Mouse (Mus musculus) CH12.LX (cell line): ENCODE data around the gene Hipk2. TPM values are rescaled to one million over a fixed set of nuclear protein-coding genes. Genes with fewer than 3 reads are reported as not detected.

ENCODE experiments used
- DNase-seq: peaks from one replicate; pipeline ENCODE4 v3.0.0-alpha.2; 2013; ENCODE audit errors: extremely low read depth
- H3K27ac ChIP-seq: 2 replicates; pipeline ENCODE4 v1.5.1; 2012; ENCODE audit warnings: low read depth, mild to moderate bottlenecking, control low read depth, moderate library complexity; ENCODE audit not compliant: insufficient read depth
- H3K27me3 ChIP-seq: replicated peaks from 2 replicates; pipeline ENCODE3; 2012; ENCODE audit warnings: inconsistent platforms
- H3K36me3 ChIP-seq, 2 experiments: replicated peaks in 1 of 2; 2 replicates each; pipeline versions ENCODE3 to v1.6.1; 2012; ENCODE audit warnings: inconsistent platforms in 1 of 2, low read length in 1 of 2, mild to moderate bottlenecking in 1 of 2, mixed read lengths in 1 of 2, moderate library complexity in 1 of 2; ENCODE audit not compliant: control insufficient read depth in 1 of 2, insufficient read depth in 1 of 2
- H3K4me1 ChIP-seq, 2 experiments: 2 replicates each; pipeline ENCODE4 v1.6.1; 2012; ENCODE audit warnings: inconsistent platforms in 1 of 2, moderate library complexity in 1 of 2; ENCODE audit not compliant: insufficient read depth in 2 of 2, control insufficient read depth in 1 of 2
- H3K4me2 ChIP-seq: 2 replicates; pipeline ENCODE4 v1.6.1; 2012; ENCODE audit warnings: low read depth, mild to moderate bottlenecking, control low read depth; ENCODE audit not compliant: poor library complexity, insufficient read depth, severe bottlenecking
- H3K4me3 ChIP-seq, 3 experiments: fragments of 150-350 bp in 1 of 3; sonication (generic) in 1 of 3; replicated peaks in 1 of 3; 2 replicates each; pipeline versions ENCODE3 to v1.5.1; 2011 to 2012; ENCODE audit warnings: low read depth in 2 of 3, low read length in 2 of 3, mild to moderate bottlenecking in 2 of 3, moderate library complexity in 2 of 3, control low read depth in 1 of 3, improper control_type of control experiment in 1 of 3, inconsistent platforms in 1 of 3, mixed read lengths in 1 of 3; ENCODE audit not compliant: poor library complexity in 1 of 3
- H3K79me2 ChIP-seq: replicated peaks from 2 replicates; pipeline ENCODE4 v1.6.1; 2012; ENCODE audit warnings: mild to moderate bottlenecking, moderate library complexity; ENCODE audit not compliant: control insufficient read depth, poor library complexity, insufficient read depth, severe bottlenecking; ENCODE audit errors: extremely low read depth
- H3K9ac ChIP-seq: 2 replicates; pipeline ENCODE4 v1.6.1; 2012; ENCODE audit warnings: low read depth, mild to moderate bottlenecking, control low read depth, moderate library complexity; ENCODE audit not compliant: insufficient read depth
- H3K9me3 ChIP-seq: replicated peaks from 2 replicates; pipeline ENCODE3; 2012; ENCODE audit warnings: low read length, inconsistent platforms, mixed read lengths
- CHD2 ChIP-seq: IDR thresholded peaks from 2 replicates; pipeline ENCODE4 v1.6.1; 2011; ENCODE audit warnings: low read length, improper control_type of control experiment
- CTCF ChIP-seq, 2 experiments: IDR thresholded peaks in 1 of 2; conservative IDR thresholded peaks in 1 of 2; 2 replicates each; pipeline ENCODE4 v1.5.1; 2011 to 2012; ENCODE audit warnings: low read depth in 2 of 2, low read length in 2 of 2, improper control_type of control experiment in 1 of 2, inconsistent platforms in 1 of 2, mild to moderate bottlenecking in 1 of 2, moderate library complexity in 1 of 2
- E2F4 ChIP-seq: IDR thresholded peaks from 2 replicates; pipeline ENCODE4 v1.6.1; 2011; ENCODE audit warnings: low read depth, low read length, improper control_type of control experiment; ENCODE audit not compliant: insufficient replicate concordance
- ELF1 ChIP-seq: IDR thresholded peaks from 2 replicates; pipeline ENCODE4 v1.6.1; 2014; ENCODE audit warnings: low read depth, mild to moderate bottlenecking, inconsistent platforms, low read length, improper control_type of control experiment
- EP300 ChIP-seq: IDR thresholded peaks from 2 replicates; pipeline ENCODE4 v1.6.1; 2011; ENCODE audit warnings: low read length, improper control_type of control experiment
- GABPA ChIP-seq: IDR thresholded peaks from 2 replicates; pipeline ENCODE4 v1.6.1; 2012; ENCODE audit warnings: low read depth, low read length, improper control_type of control experiment, inconsistent platforms; ENCODE audit not compliant: insufficient replicate concordance
- IRF4 ChIP-seq: IDR thresholded peaks from 2 replicates; pipeline ENCODE4 v1.6.1; 2014; ENCODE audit warnings: low read depth, mild to moderate bottlenecking, inconsistent platforms, low read length, improper control_type of control experiment
- JUN ChIP-seq: IDR thresholded peaks from 2 replicates; pipeline ENCODE4 v1.6.1; 2011; ENCODE audit warnings: low read depth, mild to moderate bottlenecking, low read length, improper control_type of control experiment, moderate library complexity; ENCODE audit not compliant: insufficient read depth
- JUND ChIP-seq: conservative IDR thresholded peaks from 2 replicates; pipeline ENCODE4 v1.6.1; 2011; ENCODE audit warnings: low read depth, low read length, improper control_type of control experiment
- KAT2A ChIP-seq: IDR thresholded peaks from 2 replicates; pipeline ENCODE4 v1.6.1; 2012; ENCODE audit warnings: low read length, improper control_type of control experiment, inconsistent platforms; ENCODE audit not compliant: insufficient replicate concordance
- MAFK ChIP-seq: IDR thresholded peaks from 2 replicates; pipeline ENCODE4 v1.6.1; 2011; ENCODE audit warnings: low read length, improper control_type of control experiment; ENCODE audit not compliant: insufficient replicate concordance
- MEF2A ChIP-seq: IDR thresholded peaks from 2 replicates; pipeline ENCODE4 v1.6.1; 2014; ENCODE audit warnings: low read depth, mild to moderate bottlenecking, inconsistent platforms, low read length, improper control_type of control experiment, borderline replicate concordance
- MXI1 ChIP-seq: IDR thresholded peaks from 2 replicates; pipeline ENCODE4 v1.6.1; 2011; ENCODE audit warnings: mild to moderate bottlenecking, low read depth, low read length, improper control_type of control experiment
- MYC ChIP-seq: IDR thresholded peaks from 2 replicates; pipeline ENCODE4 v1.6.1; 2011; ENCODE audit warnings: low read depth, mild to moderate bottlenecking, improper control_type of control experiment, low read length
- NELFE ChIP-seq: IDR thresholded peaks from 2 replicates; pipeline ENCODE4 v1.6.1; 2011; ENCODE audit warnings: low read depth, low read length, improper control_type of control experiment
- POLR2A ChIP-seq: IDR thresholded peaks from 2 replicates; pipeline ENCODE4 v1.6.1; 2011; ENCODE audit warnings: low read depth, mild to moderate bottlenecking, improper control_type of control experiment, low read length
- POLR2AphosphoS2 ChIP-seq: IDR thresholded peaks from 2 replicates; pipeline ENCODE4 v1.6.1; 2011; ENCODE audit warnings: low read depth, low read length, improper control_type of control experiment
- RCOR1 ChIP-seq: conservative IDR thresholded peaks from 2 replicates; pipeline ENCODE4 v1.6.1; 2012; ENCODE audit warnings: low read depth, mild to moderate bottlenecking, inconsistent platforms, low read length, improper control_type of control experiment
- SIN3A ChIP-seq: IDR thresholded peaks from 2 replicates; pipeline ENCODE4 v1.6.1; 2012; ENCODE audit warnings: low read length, improper control_type of control experiment, inconsistent platforms
- SMC3 ChIP-seq: IDR thresholded peaks from 2 replicates; pipeline ENCODE4 v1.6.1; 2011; ENCODE audit warnings: low read depth, low read length, improper control_type of control experiment
- USF1 ChIP-seq: IDR thresholded peaks from 2 replicates; pipeline ENCODE4 v1.6.1; 2014; ENCODE audit warnings: low read depth, mild to moderate bottlenecking, inconsistent platforms, low read length, improper control_type of control experiment
- USF2 ChIP-seq: conservative IDR thresholded peaks from 2 replicates; pipeline ENCODE4 v1.6.1; 2011; ENCODE audit warnings: low read depth, low read length, improper control_type of control experiment
- ZC3H11A ChIP-seq: IDR thresholded peaks from 2 replicates; pipeline ENCODE4 v1.6.1; 2012; ENCODE audit warnings: low read depth, mild to moderate bottlenecking, inconsistent platforms, low read length, improper control_type of control experiment
- ZKSCAN1 ChIP-seq: IDR thresholded peaks from 2 replicates; pipeline ENCODE4 v1.6.1; 2012; ENCODE audit warnings: low read depth, inconsistent platforms, low read length, improper control_type of control experiment, borderline replicate concordance
- ZMIZ1 ChIP-seq: IDR thresholded peaks from 2 replicates; pipeline ENCODE4 v1.6.1; 2012; ENCODE audit warnings: low read depth, mild to moderate bottlenecking, inconsistent platforms, low read length, improper control_type of control experiment
- ZNF384 ChIP-seq: IDR thresholded peaks from 2 replicates; pipeline ENCODE4 v1.6.1; 2012; ENCODE audit warnings: low read depth, low read length, improper control_type of control experiment, inconsistent platforms
- dilution Hi-C: fragments of 300-500 bp; cut with MboI; formaldehyde crosslinking; loops from 2 replicates; pipeline ENCODE4 v1.14.3; 2020; ENCODE audit warnings: low sequenced_read_pairs; ENCODE audit not compliant: extremely low pct_unique_long_range_greater_than_20kb, extremely low pct_ligation_motif_present
- in situ Hi-C: fragments of 300-500 bp; cut with MboI; formaldehyde crosslinking; loops from 3 replicates; pipeline ENCODE4 v1.14.3; 2019; ENCODE audit warnings: low sequenced_read_pairs, low pct_ligation_motif_present, low pct_unique_long_range_greater_than_20kb, mixed read lengths
- polyA plus RNA-seq: library from polyadenylated mRNA; unstranded; fragments of >175 nt; gene quantifications from 2 replicates; pipeline ENCODE4 v1.2.1, GENCODE M21; 2012; ENCODE audit warnings: low read depth; ENCODE audit not compliant: insufficient read length
- total RNA-seq, 2 experiments: library from RNA; depleted of rRNA; stranded (reverse); fragments of 300-350 nt in 1 of 2; fragments of >200 nt in 1 of 2; gene quantifications; 2 replicates each; pipeline ENCODE4 v1.2.3; 2012 to 2014

The Hipk2 gene
- total and polyA plus RNA-seq, 3 experiments: 1.6 to 5.3 (median 2.6) TPM

- no peak overlapping the region for H3K27ac ChIP-seq
- H3K79me2 ChIP-seq: no peaks in the 10 kb centered on the region
- H3K4me3 ChIP-seq: no peak overlapping the region
- no peak for DNase-seq
- no peaks in the 10 kb centered on the region for H3K27me3 ChIP-seq
- no peak for TF ChIP-seq CHD2
- TF ChIP-seq MYC: no peak
- no peak for TF ChIP-seq EP300
- TF ChIP-seq ZMIZ1: no peak
- TF ChIP-seq MEF2A: no peak
- TF ChIP-seq MAFK: no peak
- TF ChIP-seq USF1: no peak
- no peak for TF ChIP-seq RCOR1
- TF ChIP-seq GABPA: no peak
- no peak for TF ChIP-seq USF2
- TF ChIP-seq ZNF384: no peak
- TF ChIP-seq E2F4: no peak
- TF ChIP-seq IRF4: no peak
- TF ChIP-seq JUN: no peak
- TF ChIP-seq MXI1: no peak
- no peak for TF ChIP-seq JUND
- no peak for TF ChIP-seq POLR2AphosphoS2
- TF ChIP-seq NELFE: no peak
- H3K4me2 ChIP-seq: no peak overlapping the region
- in situ Hi-C loops (no loop called here), dilution Hi-C loops (no loop called here)
- H3K4me1 ChIP-seq: no peaks in the 10 kb centered on the region; a peak in 1 of 4 replicates
- no peak overlapping the region for H3K9ac ChIP-seq
- H3K9me3 ChIP-seq: no peaks in the 10 kb centered on the region
- no peaks in the 10 kb centered on the region for H3K36me3 ChIP-seq
Measured at GRCm38 (mm10) chr6:38835217-38835616, 40.7 kb downstream of the Hipk2 start.

GRCm38 (mm10) chr6:38834727-38835126 lies 41.2 kb downstream of the Hipk2 start:
- TF ChIP-seq POLR2AphosphoS2: no peak
- no peak for TF ChIP-seq POLR2A
- no peak for TF ChIP-seq SIN3A
- TF ChIP-seq ZC3H11A: no peak
- TF ChIP-seq MAFK: no peak
- TF ChIP-seq GABPA: no peak
- TF ChIP-seq RCOR1: no peak
- no peak for TF ChIP-seq E2F4
- TF ChIP-seq CTCF (conservative IDR thresholded peaks at IDR 0.05 in 1 of 2, IDR thresholded peaks at IDR 0.05 in 1 of 2; ENCODE audit: low read depth in 2 of 2, low read length in 2 of 2): no peak
- TF ChIP-seq JUN: no peak
- no peak for TF ChIP-seq NELFE
- TF ChIP-seq CHD2: no peak
- no peak for TF ChIP-seq KAT2A
- TF ChIP-seq SMC3: no peak
- no peak for TF ChIP-seq ZKSCAN1
- no peak for TF ChIP-seq ELF1
- no peak for TF ChIP-seq MYC
- TF ChIP-seq MXI1: no peak
- TF ChIP-seq, all 38 proteins: peak for 0
- Histone ChIP-seq H3K4me2 (no peak overlapping the region), H3K36me3 (no peaks in the 10 kb centered on the region), H3K9me3 (no peaks in the 10 kb centered on the region), H3K27ac (no peak overlapping the region), H3K79me2 (no peaks in the 10 kb centered on the region), H3K27me3 (no peaks in the 10 kb centered on the region), H3K9ac (no peak overlapping the region), H3K4me1 (no peaks in the 10 kb centered on the region), H3K4me3 (no peak overlapping the region)
- DNase-seq: no peak
- dilution Hi-C loops: no loop called here
- in situ Hi-C loops: no loop called here
